Mouse (Mus musculus) thymus, postnatal 0 days (tissue): ENCODE data around the gene Dnajc19. TPM values are rescaled to one million over a fixed set of nuclear protein-coding genes. Genes with fewer than 3 reads are reported as not detected.
A peak's percentile ranks its signal among the peaks of the same experiment; 100 is the strongest.

ENCODE experiments used
- DNase-seq: peaks from one replicate; pipeline ENCODE4 v3.0.0-alpha.2; 2015; ENCODE audit warnings: low spot score
- polyA plus RNA-seq: library from polyadenylated mRNA; unstranded; fragments of >200 nt; fragmentation: Nextera tagmentation; extraction: Ambion mirVana; gene quantifications from 2 replicates; pipeline ENCODE4 v1.2.1, GENCODE M21; 2015

The Dnajc19 gene
- polyA plus RNA-seq, 1 experiment from 2014 or later, result 223 TPM

DNA sequence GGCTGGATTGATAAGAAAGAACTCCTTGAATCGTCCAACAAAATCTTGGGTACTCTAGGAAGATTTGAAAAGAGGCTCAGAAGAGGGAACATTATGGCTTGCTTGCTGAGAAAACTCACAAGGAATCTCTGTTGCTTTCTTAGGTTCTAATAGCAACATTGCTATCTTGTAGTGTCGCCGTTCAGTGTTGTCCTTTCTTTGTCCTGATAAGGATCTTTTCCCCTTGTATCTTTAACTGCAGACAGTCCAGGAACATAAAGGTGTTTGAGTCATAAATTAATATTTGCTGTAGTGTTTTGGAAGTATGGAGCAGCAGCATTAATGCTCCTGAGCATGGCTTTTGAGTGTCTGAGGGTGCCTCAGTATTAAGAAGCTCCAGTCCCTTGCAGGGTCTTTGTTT, 50.5 kb downstream of the Dnajc19 start:
- no peak for DNase-seq

- DNase-seq, result no peak
Measured at GRCm38 (mm10) chr3:34028935-34029334, 52.2 kb downstream of the Dnajc19 start.

DNA sequence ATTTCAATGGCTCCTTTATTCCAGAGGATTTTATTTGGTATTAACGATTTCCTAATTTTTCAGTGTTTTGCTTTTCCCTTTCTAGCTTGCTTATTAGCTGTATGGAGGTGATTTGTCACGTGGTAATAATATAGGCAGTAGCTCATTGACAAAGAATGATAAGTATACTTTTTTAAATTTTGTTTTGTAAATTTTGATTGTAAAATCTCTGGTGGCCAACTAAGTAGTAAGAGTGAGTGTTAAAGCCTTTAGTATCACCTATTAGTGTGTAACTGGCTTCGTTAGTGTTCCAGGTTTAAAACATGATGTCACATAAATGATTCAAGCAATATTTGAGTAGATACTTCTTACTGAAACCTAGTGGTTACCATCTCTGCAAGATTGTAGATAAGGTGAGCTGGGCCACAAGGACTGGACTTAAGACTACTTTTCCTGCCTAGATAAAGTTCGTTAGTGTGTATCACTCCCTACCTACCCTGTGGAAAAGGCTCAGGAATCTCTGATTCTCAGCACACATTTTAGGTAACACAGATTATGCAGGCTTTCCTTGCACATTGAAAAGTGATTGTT, 59.8 kb downstream of the Dnajc19 start:
- no peak for DNase-seq

DNA sequence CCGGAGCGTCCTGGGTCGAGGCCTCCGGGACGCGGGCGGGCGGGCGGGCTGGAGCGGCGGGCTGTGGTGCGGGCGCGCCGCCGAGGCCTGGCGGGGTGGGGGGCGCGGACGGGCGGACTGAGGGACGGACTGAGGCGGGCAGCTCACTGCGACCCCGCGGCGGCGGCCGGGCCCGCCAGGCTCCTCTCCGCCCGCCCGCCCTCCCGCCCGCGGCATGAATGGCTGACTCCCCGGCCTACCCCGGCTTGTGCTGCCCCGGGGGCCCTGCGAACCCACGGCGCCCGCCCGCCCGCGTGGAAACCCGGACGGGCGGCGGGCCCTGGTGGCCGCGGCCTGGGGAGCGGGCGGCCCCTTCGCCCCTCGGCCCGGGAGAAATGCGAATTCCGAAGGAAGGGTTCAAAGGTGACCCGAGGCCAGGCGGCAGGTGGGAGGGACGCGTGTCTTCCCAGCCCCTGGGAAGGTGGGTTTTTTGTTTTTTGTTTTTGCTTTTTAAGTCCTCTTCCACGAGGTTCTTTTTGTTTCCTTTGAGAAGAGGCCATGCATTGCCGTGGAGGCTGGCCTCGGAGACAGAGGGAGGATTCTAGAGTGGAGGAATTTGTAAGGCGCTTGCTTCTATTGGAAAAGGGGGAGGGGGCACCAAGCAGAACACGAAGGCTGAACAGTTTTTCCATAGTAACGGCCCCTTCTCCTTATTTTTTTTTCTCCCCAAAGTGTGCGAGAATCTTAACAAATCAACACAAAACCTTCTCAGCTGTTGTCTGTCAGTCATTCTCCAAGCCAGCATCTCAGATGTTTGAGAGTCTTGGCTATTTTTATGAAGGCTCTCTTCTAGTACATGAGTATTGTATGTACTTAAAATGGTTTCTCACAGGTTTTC, 60.5 kb downstream of the Dnajc19 start:
- DNase-seq, result peak; percentile 15

GRCm38 (mm10) chr3:34019540-34020381, 61.4 kb downstream of the Dnajc19 start, which contains the start of gene Fxr1:
Fxr1 (plus strand) TSS chr3:34019943.
- peak; percentile 86 for DNase-seq

DNA sequence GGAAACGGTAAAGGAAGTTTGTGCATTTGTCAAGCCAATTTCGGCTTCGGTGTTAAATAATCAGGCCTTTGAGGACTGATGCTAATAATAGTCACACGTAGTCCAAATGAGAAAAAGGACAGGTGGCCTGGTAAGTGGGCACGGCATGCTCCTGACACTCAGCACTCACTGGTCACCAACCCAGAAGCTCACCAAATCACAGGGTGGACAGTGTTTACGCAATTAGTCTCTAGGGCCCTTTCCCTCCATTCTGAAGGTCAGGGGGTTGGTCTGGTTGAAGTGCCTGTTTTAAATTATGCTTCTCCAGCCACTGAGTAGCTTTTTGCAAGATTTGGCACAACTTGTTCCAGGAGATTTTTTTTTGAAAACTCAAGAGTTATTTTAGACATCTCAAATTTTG, 72.9 kb downstream of the Dnajc19 start:
- DNase-seq, result no peak

- DNase-seq, result no peak
Measured at GRCm38 (mm10) chr3:34007611-34008010, 73.5 kb downstream of the Dnajc19 start.

GRCm38 (mm10) chr3:34006824-34007223, 74.3 kb downstream of the Dnajc19 start:
- no peak for DNase-seq

DNA sequence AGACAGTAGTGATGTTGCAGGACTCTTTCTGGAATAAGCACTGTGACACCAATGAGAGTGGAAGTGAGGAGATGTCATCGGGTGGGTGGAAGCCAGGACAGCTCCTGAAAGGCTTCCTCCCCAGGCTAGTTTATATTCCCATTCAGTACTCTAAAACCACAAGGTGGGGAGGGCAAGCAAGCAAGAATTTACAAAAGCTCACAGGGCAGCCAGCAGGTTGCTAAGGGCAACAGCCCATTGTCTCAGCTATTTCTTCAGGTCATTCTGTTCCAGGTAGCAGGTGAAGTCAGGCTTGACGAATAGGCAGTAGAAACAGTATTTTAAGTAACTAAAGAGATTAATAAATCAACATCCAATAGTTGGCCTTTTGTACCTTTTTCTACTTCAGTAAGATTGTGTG, 74.8 kb downstream of the Dnajc19 start:
- DNase-seq, result no peak

Other genes with a start within 250 kb of the Dnajc19 start
- gene Ccdc39, start 237.0 kb downstream of the Dnajc19 start, polyA plus RNA-seq, result 0.40 and 0.55 TPM in 2 replicates
- gene Fxr1, start 61.4 kb downstream of the Dnajc19 start, polyA plus RNA-seq, result 49.8 and 50.8 TPM in 2 replicates